Mouse (Mus musculus) thymus, adult 18-20 months (tissue): ENCODE measurements at regions not wholly inside any gene's neighbourhood (a gene's known extent, or its start where the extent isn't known, plus 50 kb on each side); places are given as distances from the start of the nearest gene placed in this dataset.
A peak's percentile ranks its signal among the peaks of the same experiment; 100 is the strongest.

Experiments
- DNase-seq, 2 experiments: peaks; one replicate each; pipeline ENCODE4 v3.0.0; 2022; ENCODE audit warnings: mixed read lengths in 2 of 2

DNA sequence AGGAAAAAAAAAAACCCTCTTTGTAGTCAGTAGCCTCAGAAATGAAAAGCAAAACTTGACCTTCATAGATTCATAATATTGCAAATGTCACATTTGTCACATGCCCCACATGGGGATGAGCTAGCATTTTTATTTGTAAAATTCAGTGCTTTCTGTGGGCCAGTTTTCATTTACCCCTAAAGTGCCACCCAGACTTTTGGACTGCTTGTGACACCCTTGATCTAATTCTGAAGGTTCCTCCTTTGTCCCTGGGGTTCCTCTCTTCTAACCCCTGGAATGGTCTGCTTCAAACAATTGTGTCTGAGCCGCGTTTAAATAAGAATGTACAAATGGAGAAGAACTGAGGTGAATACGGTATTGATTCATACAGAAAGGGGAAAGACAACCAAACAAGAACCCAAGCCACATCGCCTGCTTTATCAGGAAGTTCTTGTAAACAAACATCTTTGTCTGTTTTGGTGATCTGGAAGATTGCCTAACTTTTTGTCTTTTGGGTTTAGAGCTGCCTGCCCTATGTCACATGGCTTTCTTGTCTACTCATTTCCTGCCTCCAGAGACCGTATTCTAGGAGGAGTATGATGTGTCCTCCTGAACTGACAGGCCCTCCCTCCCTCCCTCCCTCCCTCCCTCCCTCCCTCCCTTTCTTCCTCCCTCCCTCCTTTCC is 203.1 kb upstream of the Gm9833 start:
- no peak for DNase-seq

DNA sequence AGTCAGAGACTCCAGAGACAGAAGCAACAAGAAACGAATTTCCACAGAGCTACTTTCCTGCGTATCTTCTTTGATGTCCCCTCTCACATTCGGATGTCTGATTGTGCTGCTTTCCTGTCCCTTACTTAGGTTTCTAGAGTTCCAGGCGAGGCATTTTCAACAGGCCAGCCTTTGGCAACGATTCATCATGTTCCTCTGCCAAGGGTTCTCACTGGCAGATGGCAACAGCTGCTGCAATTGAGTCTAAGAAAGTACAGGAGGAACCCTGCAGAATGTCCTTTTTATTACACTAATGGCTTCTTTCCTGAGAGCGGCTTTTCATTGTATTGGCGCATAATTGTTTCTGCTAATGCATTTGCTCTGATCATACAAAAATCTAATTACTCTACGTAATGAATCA is 202.3 kb upstream of the Gm9833 start:
- DNase-seq = no peak

DNA sequence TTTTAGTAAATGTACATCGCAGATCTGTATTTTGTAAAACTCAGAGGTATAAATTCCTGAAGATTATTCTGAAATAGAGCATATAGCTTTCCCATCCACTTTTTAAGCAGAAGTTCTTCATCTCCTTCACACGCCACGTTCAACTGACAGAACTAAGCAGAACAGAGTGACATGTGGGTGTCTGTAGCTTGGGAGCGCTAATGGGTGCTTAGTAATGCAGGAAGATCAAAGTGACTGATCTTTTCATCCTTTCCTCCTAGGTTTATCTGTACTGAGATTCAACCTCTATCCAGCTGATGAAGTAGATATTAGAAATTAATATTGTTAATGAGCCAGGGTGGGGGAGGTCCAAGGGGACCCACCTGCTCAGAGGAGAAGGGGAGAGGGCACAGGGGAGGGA is 201.8 kb upstream of the Gm9833 start:
- no peak for DNase-seq

DNA sequence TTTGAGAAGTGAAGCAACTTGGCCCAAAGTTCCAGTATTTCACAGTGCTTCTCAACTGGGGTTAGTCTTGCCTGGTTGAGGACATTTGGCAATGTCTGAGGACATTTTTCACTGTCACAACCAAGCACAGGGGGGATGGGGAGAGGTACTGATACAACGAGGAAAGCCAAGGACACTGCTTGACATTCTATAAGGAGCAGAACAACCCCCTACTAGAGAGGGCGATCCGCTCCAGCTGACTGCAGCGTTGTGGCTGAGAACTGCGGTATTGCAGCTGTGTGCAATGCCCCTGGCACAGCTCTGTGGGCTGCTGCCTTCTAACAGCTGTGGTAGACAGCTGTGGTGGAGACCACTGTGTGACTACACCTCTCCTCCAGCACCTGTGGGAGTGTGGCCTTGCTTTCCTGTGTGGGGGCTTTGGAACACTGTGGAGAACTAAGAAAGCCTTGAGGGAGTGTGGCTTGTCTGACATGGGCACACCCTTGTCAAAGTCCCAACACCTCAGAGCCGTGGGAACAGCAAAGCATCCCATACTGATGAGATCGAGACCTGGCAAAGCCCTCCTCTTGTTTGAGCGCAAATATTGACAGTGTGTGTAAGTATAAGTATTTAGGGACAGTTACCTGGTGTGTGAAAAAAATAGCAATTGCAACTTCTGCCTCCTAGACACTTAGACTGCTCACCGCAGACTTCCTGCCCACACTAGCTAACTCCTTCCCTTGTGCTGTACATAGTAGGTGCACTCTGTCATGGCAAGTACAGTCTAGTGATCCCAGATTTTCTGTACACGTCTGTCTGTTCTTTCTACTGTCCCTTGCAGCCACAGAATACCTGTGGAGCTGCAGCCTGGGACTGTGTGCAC is 200.9 kb upstream of the Gm9833 start:
- peak; percentile 87 to 93 for DNase-seq

DNA sequence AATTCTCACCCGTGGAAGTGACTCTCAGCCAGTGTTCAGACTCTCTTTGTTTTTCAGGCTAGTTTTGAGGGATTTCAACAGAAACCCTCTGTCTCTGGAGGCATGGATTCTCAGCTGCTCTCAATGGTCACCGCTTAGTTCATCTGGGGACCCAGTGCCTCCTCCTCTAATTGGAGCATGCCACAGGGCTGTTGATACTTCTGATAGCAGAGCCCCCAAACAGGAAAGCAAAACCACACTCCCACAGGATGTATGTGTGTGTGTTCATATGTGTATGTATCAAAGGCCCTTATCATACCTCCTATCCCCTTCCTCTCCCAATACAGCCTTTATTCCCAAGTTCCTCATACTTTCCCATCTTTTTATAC is 200.3 kb upstream of the Gm9833 start:
- DNase-seq = peak in 1 of 2 experiments; percentile 53

DNA sequence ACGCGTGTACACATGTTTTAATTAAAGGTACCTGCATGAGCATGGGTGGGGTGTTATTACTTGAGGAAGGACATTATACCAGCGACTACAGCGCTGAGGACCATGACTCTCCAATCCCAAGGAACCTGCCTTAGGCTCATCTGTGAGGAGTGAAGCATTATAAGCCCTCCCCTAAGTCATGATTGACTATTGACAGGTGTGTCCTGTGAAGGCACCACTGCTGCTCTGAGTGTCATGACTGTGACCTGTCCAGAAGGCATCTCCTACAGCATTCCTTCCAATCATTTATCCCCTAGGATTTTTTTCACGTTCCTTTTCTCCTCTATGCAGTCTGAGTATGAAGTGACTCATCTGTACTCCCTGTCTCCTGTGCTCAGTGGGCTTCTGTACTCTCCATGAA is 199.9 kb upstream of the Gm9833 start:
- DNase-seq = no peak

DNA sequence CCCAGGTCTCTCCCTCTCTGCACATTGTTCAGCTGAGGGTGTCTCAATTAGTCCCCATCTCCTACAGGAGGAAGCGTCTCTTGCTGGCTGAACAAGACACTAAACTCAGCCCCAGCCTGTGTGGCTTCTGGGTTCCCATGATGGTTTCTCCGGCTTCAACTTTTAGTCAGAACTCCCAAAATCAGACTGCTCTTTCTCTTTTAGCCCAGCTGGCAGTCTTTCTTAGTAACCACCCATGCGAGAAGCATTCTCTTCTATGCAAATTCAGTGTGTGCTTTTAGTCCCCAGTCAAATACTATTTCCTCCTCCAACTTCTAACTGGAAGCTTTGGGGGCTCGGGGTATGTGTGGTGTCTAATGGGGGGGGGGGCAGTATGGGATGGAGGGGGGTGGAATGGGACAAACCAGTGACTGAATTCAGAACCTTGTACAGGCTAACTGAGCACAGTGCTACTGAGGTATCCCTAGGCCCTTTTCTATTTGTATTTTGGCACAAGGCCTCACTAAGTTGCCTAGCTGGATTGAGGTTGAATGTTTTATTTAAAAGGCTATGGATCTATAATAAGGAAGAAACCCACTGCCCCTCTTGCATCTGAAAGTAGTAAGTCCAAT is 194.9 kb upstream of the Gm9833 start:
- no peak for DNase-seq

DNA sequence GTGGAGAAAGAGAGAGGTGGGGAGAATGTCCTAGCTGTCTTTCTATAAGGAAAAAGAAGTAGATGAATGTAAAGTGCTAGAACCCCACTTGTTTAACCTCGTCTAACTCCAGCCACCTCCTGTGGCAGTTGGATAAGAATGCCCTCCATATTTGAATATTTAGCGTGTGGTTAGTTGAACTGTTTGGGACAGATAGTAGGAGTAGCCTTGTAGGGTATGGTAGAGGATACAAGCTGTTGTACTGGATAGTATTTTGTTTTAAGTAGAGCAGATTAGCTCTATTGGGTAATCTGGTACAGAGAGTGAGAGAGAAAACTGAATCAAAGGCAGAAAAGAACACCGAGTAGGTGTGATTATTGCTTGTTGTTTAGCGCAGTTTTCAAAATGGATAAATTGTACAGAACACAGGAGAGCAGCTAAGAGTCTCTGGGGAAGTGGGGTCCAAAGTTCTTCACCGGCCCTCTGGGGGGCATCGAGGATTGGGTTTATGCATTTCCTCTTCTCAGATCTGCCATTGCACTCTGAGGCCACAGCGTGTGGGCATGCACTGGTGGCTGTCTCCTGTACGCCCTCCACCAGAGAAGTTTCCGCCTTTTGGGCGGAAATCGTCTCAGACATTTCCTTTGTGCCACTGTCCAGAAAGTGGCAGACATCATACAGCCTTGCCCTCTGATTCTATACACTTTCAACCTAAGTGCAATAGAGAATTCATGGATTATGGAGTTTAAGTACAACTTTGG is 192.3 kb upstream of the Gm9833 start:
- peak in 1 of 2 experiments; percentile 34 for DNase-seq

DNA sequence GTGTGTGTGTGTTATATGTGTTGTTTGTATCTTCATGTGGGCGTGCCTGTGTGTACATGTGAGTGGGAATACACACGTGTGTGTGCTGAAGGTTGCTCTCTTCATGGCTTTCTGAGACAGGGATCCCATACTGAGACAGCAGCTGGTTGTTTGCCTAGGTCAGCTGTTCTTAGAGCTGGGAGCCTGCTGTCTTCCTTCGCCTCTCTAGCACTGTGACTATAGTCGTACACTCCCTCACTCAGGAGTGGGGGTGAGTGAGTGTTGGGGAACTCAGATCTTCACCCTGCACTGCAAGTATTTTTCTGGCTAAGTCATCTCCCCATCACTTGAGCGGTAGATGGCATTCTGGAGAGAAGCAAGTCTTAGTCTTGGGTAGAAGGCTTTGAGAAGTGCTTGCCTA is 191.6 kb upstream of the Gm9833 start:
- no peak for DNase-seq

DNA sequence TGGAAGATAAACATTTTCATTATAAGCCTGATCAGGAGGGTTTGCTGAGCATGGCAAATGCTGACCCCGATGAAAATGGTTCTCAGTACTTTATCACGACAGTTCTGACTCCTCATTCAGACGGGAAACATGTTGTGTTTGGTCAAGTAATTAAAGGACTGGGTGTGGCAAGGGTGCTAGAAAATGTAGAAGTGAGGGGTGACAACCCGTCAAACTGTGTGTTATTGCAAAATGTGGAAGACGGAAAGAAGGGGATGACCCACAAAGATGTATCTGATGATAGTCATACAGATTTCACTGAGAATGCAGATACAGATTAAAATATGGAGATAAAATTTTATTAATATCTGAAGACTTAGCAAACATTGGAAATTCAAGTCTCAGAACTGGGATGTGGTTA is 186.2 kb upstream of the Gm9833 start:
- DNase-seq = no peak

DNA sequence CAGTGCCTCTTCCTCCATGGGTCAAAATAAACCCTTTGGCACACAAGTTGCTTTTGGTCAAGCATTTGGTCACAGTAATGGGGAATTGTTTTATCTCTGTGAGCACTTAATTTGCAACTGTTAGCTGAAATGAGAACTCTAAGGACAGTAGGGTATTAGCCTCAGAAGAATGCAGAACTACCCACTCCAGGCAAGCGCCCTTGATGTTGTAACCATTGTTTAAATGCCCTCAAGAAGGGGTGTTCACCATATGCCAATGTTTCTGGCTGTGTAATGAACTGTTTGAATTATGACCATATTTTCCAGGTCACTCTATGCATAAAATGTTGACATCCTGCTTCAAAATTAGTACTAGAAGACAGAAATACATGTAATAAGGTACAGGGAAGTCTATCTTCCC is 174.6 kb upstream of the Gm9833 start:
- DNase-seq = no peak

DNA sequence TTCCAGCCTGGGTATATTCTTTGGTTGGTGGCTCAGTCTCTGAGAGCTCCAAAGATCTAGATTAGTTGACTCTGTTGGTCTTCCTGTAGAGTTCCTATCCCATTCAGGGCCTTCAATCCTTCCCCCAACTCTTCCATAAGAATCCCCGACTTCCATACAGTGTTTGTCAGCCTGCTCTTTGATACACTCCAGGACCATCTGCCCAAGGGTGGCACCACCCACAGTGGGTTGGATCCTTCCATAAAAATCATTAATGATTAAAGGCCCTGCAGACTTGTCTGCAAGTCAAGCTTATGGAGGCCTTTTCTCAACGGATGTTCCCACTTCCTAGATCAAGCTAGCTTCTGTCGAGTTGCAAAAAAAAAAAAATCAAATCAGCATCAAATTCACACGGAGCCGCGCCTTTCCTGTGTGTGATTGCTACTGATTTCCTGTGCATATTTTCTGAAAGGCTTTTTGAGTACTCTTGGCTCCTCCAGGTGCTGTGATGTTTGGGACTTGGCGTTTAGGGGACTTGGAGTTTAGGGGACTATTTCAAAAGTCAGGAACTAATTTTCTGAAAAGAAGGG is 171.3 kb upstream of the Gm9833 start:
- no peak for DNase-seq

DNA sequence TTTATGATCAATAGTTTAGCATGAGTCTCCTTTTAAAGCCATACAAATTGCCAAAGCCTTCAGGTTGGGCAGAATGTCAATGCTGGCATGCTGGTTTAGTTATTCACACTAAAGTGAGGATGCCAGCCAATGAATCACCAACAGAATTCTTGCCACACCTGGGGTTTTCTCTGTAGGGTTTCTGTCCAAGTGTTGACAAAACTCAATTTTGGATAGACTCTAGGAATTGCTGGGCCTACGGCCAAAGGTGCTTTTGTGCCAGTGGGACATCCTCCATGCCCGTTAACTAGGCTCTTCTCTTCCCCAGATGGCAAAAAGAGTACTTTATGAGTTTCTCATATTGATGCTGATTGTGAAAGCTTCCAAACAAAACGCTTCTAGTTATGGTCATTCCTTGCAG is 167.6 kb upstream of the Gm9833 start:
- DNase-seq = no peak

DNA sequence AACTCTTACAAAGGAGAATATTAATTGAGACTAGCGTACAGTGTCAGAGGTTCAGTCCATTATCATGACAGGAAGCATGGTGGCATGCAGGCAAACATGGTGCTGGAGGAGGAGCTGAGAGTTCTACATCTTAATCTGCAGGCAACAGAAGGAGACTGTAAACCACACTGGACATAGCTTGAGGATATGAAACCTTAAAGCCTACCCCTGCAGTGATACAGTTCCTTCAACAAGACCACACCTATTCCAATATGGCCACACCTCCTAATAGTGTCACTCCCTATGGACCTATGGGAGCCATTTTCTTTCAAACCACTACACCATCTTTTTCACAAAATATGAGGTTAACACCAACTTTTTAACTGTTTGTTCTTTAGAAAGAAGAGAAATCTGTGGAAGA is 166.2 kb upstream of the Gm9833 start:
- DNase-seq = no peak

DNA sequence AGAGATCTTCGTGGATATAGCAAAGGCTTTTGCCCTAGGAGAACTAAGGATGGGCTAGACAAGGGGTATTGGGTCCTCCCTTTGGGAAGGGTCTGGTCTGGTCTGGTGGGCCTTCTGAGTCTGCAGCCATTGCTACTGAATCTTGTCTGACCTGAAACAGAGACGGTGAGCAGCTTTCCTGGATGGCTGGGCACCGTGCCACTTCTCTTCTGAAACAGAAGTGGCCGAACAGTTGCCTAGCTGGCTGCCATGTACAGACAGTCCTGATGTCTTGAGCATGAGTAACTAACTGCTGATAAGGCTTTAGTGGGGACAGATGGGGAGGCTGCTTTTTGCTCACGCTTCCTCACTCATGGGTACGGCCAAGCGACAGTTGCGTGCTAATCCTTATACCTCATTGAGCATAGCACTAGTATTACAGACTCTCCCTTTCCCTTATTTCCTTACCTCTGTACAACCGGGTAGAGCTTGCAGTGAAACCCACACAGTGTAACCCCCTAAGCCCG is 165.3 kb upstream of the Gm9833 start:
- DNase-seq = no peak

DNA sequence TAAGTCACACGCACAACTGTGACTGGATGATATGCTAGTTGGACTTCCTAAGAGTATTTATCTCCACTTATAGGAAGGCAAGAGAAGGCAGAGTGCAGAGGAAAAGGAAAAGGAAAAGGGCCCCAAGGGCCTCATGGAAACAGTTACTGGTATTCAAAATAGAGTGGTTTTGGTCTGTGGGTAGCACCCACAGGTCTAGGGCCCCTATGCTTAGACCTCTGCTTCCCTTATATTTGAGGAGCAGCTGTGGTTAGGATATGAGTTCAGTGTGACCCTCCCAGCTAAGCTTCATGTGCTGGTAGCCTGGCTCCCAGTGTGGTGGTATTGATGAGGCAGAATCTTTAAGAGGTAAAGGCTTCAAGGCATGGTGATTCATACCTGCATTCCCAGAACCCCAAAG is 163.3 kb upstream of the Gm9833 start:
- no peak for DNase-seq

DNA sequence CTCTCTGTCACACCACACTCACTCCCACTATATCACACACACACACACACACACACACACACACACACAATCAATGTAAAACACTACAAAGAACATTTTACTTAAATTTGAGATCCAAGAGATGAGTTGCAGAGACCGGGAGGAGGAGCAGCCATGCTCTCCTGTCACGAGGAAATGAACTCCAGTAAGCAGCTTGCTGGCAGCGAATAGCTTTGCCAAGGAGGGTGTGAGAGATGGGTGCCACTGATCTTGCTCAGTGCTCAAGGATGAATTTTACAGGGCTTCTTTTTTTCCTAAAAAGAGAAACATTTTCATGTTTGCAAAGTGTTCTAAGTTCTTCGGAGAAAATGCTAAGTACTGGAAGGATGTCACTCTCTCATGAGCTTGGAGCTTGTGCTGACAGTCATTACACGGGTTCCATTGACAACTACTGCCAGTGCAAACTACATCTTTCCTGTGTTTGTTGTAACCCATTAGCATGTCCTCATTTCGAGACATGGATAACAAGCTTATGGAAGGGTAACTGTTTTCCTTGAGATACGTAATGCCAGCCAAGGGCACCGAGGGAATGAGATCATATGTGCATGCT is 151.0 kb upstream of the Gm9833 start:
- DNase-seq = no peak

DNA sequence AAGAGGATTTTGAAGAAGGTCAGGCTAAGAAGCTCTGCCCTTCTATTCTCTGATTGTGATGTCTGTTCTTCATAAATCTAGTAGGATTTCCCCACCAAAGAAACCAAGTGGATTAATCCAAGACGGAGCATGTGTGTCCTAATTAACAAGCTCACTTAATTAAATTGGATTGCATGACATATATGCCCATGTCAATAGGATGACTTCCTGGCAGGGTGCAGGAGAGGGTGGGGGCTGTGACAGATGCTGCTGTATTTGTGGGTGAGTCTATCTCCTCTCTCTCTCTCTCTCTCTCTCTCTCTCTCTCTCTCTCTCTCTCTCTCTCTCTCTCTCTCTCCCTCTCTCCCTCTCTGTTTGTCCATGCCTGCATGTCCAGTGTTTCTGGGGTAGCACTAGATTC is 149.3 kb upstream of the Gm9833 start:
- no peak for DNase-seq

DNA sequence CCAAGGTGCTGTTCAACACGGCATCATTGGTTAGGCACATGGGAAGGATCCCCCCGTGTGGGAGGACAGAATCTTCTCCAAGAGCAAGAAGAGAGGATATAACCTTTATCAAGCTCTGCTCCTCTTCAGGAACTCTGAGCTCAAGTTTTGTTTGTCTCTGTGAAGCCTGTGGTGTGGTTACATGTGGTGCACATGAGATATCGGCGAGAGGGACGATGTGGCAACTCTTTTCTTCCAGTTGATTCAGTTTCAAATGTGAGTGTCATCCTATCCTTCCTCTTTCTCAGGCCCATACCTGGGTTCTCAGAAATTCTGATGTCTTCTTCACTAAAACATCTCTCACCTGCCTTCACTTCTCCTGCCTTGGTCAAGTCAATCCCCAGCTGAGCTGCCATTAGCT is 145.3 kb upstream of the Gm9833 start:
- DNase-seq = no peak

DNA sequence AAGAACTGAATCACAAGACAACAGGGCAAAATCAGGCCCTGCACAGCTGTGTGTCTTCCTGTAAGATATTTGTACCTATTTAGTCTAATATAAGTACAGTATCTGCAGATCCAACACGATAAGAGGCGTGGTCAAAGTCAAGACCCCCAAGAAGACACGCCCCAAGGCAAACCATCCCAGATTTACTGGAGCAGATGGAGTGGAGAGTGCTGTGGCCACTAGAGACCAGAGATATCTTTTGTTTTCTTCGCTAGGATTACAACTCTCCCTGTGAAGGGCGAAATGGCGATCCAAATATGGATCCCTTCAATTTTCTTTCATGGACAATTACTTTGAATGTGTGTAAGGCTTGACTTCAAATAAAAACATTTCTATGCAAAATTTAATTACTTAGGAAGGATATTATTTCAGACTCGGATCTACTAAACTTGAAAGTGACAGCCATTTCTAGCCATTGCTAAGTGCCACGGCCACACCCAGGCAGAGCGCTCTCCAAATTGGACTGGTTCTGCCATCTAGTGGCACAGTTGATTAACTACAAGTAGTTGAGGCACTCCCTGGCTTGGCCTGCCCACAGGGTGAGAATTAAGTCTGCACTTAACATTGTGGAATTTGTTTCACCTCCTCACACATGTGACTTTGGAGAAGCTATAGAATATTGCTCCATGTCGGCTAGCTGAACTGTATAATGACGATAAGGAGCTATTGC is 140.4 kb upstream of the Gm9833 start:
- peak; percentile 43 to 60 for DNase-seq

DNA sequence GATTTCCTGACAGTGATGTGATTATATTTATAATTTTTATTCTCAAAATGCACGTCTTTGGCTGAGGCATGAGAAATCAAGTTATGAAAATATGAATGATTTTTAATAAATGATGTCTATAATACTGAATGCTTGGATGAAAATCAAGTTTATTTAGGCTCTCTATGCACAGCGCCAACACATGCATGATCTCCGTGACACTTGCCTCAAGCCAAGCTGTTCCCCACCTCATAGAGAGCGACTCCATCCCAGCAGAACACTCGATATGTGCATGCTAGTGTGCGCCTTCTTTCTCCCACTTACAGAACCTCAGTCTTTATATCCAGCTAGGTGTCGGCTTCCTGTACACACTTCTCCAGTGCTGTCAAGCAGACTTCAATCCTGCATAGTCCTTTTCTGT is 139.8 kb upstream of the Gm9833 start:
- DNase-seq = no peak

DNA sequence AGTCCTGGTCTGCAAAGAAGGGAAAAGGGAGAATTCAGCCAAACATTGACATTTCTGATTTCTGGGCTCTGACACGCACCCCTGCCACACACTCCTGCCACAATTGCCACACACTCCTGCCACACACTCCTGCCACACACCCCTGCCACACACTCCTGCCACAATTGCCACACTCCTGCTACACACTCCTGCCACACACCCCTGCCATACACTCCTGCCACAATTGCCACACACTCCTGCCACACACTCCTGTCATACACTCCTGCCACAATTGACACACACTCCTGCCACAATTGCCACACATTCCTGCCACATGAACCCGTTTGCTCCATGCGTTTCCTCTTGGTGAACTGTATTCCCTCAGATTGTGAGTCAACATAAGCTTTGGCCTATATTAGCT is 130.0 kb upstream of the Gm9833 start:
- no peak for DNase-seq
